Mouse (Mus musculus) macrophage (primary cell): ENCODE data around the gene Gtf2i. TPM values are rescaled to one million over a fixed set of nuclear protein-coding genes. Genes with fewer than 3 reads are reported as not detected.
"Not testable (repeated sequence)": the region's sequence is repeated elsewhere in the genome, so short reads cannot be mapped to it uniquely, and the experiment has no call there.

Source experiments
- H3K27ac ChIP-seq: fragments of 350-480 bp; formaldehyde crosslinking; 2 replicates; pipeline ENCODE4 v1.9.0; 2021
- H3K36me3 ChIP-seq: fragments of 350-480 bp; formaldehyde crosslinking; 2 replicates; pipeline ENCODE4 v1.9.0; 2021; ENCODE audit errors: inconsistent target
- H3K4me3 ChIP-seq: fragments of 350-480 bp; formaldehyde crosslinking; 2 replicates; pipeline ENCODE4 v1.9.0; 2021; ENCODE audit errors: inconsistent target
- H3K79me2 ChIP-seq: fragments of 350-480 bp; formaldehyde crosslinking; 2 replicates; pipeline ENCODE4 v1.9.0; 2021; ENCODE audit errors: inconsistent target
- WGBS: methylation state at CpG from one replicate; pipeline ENCODE4 v1.1.7; 2026; ENCODE audit warnings: inconsistent platforms; ENCODE audit not compliant: missing documents; 5-methylcytosine and 5-hydroxymethylcytosine counted together
- polyA plus RNA-seq: library from polyadenylated mRNA; stranded (reverse); fragments of 250-400 nt; gene quantifications from 3 replicates; pipeline ENCODE4 v1.2.4, GENCODE M21; 2018; ENCODE audit warnings: inconsistent platforms
- total RNA-seq, 78 experiments: library from RNA; depleted of rRNA; stranded (reverse); fragments of 250-400 nt; gene quantifications; 1 replicate in 9 of 78; 2 replicates in 24 of 78; 3 replicates in 43 of 78; 4 replicates in 2 of 78; pipeline ENCODE4 v1.2.4; 2018; ENCODE audit warnings: inconsistent platforms in 56 of 78

The Gtf2i gene
- 100 to 1,000 TPM in 16 of 26 experiments, 10 to 100 TPM in 10; 11.2 to 249 (median 123) TPM for total RNA-seq (2018; cell fraction: chromatin; rRNA removed)
- total RNA-seq (2018; cell fraction: cytosol; rRNA removed) = 100 to 1,000 TPM in 8 of 26 experiments, 10 to 100 TPM in 18; 56.3 to 125 (median 90.3) TPM
- total RNA-seq (2018; cell fraction: nucleus; rRNA removed) = 100 to 1,000 TPM in 7 of 26 experiments, 10 to 100 TPM in 19; 21.8 to 141 (median 69.2) TPM
- 75.2 to 106 TPM (median 87.7 TPM) in 3 replicates for polyA plus RNA-seq

GRCm38 (mm10) chr5:134314688-134315622 lies at the start of gene Gtf2i:
Gtf2i (minus strand) TSS chr5:134314760.
- Histone ChIP-seq H3K36me3 (0 out of 2 replicates have a peak, but pooled peaks cover 7% of the 10 kb centered on the region), H3K27ac (peak within 1 kb of the TSS; percentile 90), H3K79me2 (peaks cover 37% of the 10 kb centered on the region), H3K4me3 (peak within 1 kb of the TSS; percentile 61)
- 2% methylated on average over 33 of the region's 40 CpGs for WGBS

GRCm38 (mm10) chr5:134359101-134359500 lies 44.5 kb upstream of the Gtf2i start:
- WGBS = 94% methylated on average over 4 of the region's 4 CpGs
- H3K27ac ChIP-seq = no peak overlapping the region
- H3K79me2 ChIP-seq = no peaks in the 10 kb centered on the region
- no peaks in the 10 kb centered on the region for H3K36me3 ChIP-seq
- no peak overlapping the region for H3K4me3 ChIP-seq

- not testable (repeated sequence) for H3K27ac ChIP-seq, H3K4me3 ChIP-seq, H3K79me2 ChIP-seq, H3K36me3 ChIP-seq
- WGBS = 89% methylated on average over 4 of the region's 4 CpGs
Measured at GRCm38 (mm10) chr5:134355372-134355771, 40.8 kb upstream of the Gtf2i start.

- peak overlapping the region; percentile 15; the same call in 1 of the 2 replicates for H3K27ac ChIP-seq
- H3K79me2 ChIP-seq = no peaks in the 10 kb centered on the region
- 84% methylated on average over 4 of the region's 4 CpGs for WGBS
Measured at GRCm38 (mm10) chr5:134353117-134353516, 38.6 kb upstream of the Gtf2i start.

GRCm38 (mm10) chr5:134352527-134353001 lies 38.0 kb upstream of the Gtf2i start:
- H3K79me2 ChIP-seq = no peaks in the 10 kb centered on the region
- 10% methylated on average over 3 of the region's 3 CpGs for WGBS
- no peaks in the 10 kb centered on the region for H3K36me3 ChIP-seq
- H3K4me3 ChIP-seq = no peak overlapping the region
- peak overlapping the region; percentile 52 for H3K27ac ChIP-seq

More at GRCm38 (mm10) chr5:134353117-134353516, 38.6 kb upstream of the Gtf2i start:
- Histone ChIP-seq H3K4me3 (no peak overlapping the region), H3K36me3 (no peaks in the 10 kb centered on the region)

- WGBS = 17% methylated on average over 10 of the region's 10 CpGs
- Histone ChIP-seq H3K79me2 (no peaks in the 10 kb centered on the region), H3K36me3 (no peaks in the 10 kb centered on the region), H3K4me3 (no peak overlapping the region), H3K27ac (no peak overlapping the region)
Measured at GRCm38 (mm10) chr5:134350660-134351059, 36.1 kb upstream of the Gtf2i start.

GRCm38 (mm10) chr5:134347066-134347465 lies 32.5 kb upstream of the Gtf2i start:
- no peak overlapping the region for H3K4me3 ChIP-seq
- H3K27ac ChIP-seq = no peak overlapping the region
- H3K36me3 ChIP-seq = no peaks in the 10 kb centered on the region
- no peaks in the 10 kb centered on the region for H3K79me2 ChIP-seq
- 94% methylated on average over 2 of the region's 2 CpGs for WGBS

GRCm38 (mm10) chr5:134345449-134345848 lies 30.9 kb upstream of the Gtf2i start:
- Histone ChIP-seq H3K79me2 (no peaks in the 10 kb centered on the region), H3K27ac (no peak overlapping the region), H3K4me3 (no peak overlapping the region), H3K36me3 (no peaks in the 10 kb centered on the region)
- 90% methylated on average over 9 of the region's 9 CpGs for WGBS

- H3K36me3 ChIP-seq = no peaks in the 10 kb centered on the region
- H3K4me3 ChIP-seq = no peak overlapping the region
- no peak overlapping the region for H3K27ac ChIP-seq
- no peaks in the 10 kb centered on the region for H3K79me2 ChIP-seq
- 89% methylated on average over 8 of the region's 8 CpGs for WGBS
Measured at GRCm38 (mm10) chr5:134344076-134344475, 29.5 kb upstream of the Gtf2i start.

GRCm38 (mm10) chr5:134343530-134343929 lies 29.0 kb upstream of the Gtf2i start:
- 100% methylated on average over 1 of the region's 4 CpGs for WGBS
- not testable (repeated sequence) for H3K4me3 ChIP-seq, H3K27ac ChIP-seq, H3K79me2 ChIP-seq, H3K36me3 ChIP-seq

GRCm38 (mm10) chr5:134342503-134343205 lies 28.1 kb upstream of the Gtf2i start:
- Histone ChIP-seq H3K36me3 (no peaks in the 10 kb centered on the region), H3K4me3 (peak overlapping the region; percentile 2; the same call in 1 of the 2 replicates), H3K79me2 (no peaks in the 10 kb centered on the region), H3K27ac (peak overlapping the region; percentile 74)
- WGBS = 37% methylated on average over 18 of the region's 18 CpGs

GRCm38 (mm10) chr5:134341721-134342120 lies 27.2 kb upstream of the Gtf2i start:
- H3K36me3 ChIP-seq = no peaks in the 10 kb centered on the region
- 96% methylated on average over 5 of the region's 5 CpGs for WGBS
- no peak overlapping the region for H3K4me3 ChIP-seq
- no peaks in the 10 kb centered on the region for H3K79me2 ChIP-seq
- peak overlapping the region; percentile 74; the same call in 1 of the 2 replicates for H3K27ac ChIP-seq

GRCm38 (mm10) chr5:134341321-134341720 lies 26.8 kb upstream of the Gtf2i start:
- 57% methylated on average over 10 of the region's 10 CpGs for WGBS
- Histone ChIP-seq H3K27ac (no peak overlapping the region), H3K36me3 (no peaks in the 10 kb centered on the region), H3K79me2 (no peaks in the 10 kb centered on the region), H3K4me3 (no peak overlapping the region)

GRCm38 (mm10) chr5:134340101-134340522 lies 25.6 kb upstream of the Gtf2i start:
- 90% methylated on average over 6 of the region's 6 CpGs for WGBS
- Histone ChIP-seq H3K4me3 (no peak overlapping the region), H3K79me2 (no peaks in the 10 kb centered on the region), H3K27ac (no peak overlapping the region), H3K36me3 (no peaks in the 10 kb centered on the region)
